Mouse (Mus musculus): ENCODE data around the gene Gm28374. TPM values are rescaled to one million over a fixed set of nuclear protein-coding genes. Genes with fewer than 3 reads are reported as not detected.

Gm28374 gene
- total RNA-seq (2023), result not detected

GRCm38 (mm10) chr19:6082156-6082555 lies at the start of gene Gm28374:
Gene Gm28374 (minus strand): TSS chr19:6082256.

GRCm38 (mm10) chr19:6127760-6128341 lies 45.8 kb upstream of the Gm28374 start, which contains the start of gene Snx15:
Gene Snx15 (minus strand): TSS chr19:6128304.

GRCm38 (mm10) chr19:6117986-6118676 lies 36.1 kb upstream of the Gm28374 start, which contains the start of gene Sac3d1:
Gene Sac3d1 (minus strand): TSS chr19:6118650.

GRCm38 (mm10) chr19:6105586-6105985 lies 23.5 kb upstream of the Gm28374 start, which contains the start of gene Naaladl1:
Gene Naaladl1 (plus strand): TSS chr19:6105782.

GRCm38 (mm10) chr19:6094119-6094518 lies 12.1 kb upstream of the Gm28374 start, which contains the start of gene AC131692.1:
Gene AC131692.1 (plus strand): TSS chr19:6094419.

GRCm38 (mm10) chr19:6084478-6085248 lies 2.6 kb upstream of the Gm28374 start, which contains the start of the genes Zfpl1 and Cdca5:
Gene Zfpl1 (minus strand): TSS chr19:6084956.
Gene Cdca5 (plus strand): TSS chr19:6084983.

GRCm38 (mm10) chr19:6079983-6080480 lies 2.0 kb downstream of the Gm28374 start, which contains the start of gene Tmem262:
Gene Tmem262 (plus strand): TSS chr19:6080033.

GRCm38 (mm10) chr19:6076564-6077393 lies 5.3 kb downstream of the Gm28374 start, which contains the start of gene Vps51:
Gene Vps51 (minus strand): TSS chr19:6077231.

GRCm38 (mm10) chr19:6067724-6068415 lies 14.2 kb downstream of the Gm28374 start, which contains the start of gene Tm7sf2:
Gene Tm7sf2 (minus strand): TSS chr19:6068373.

GRCm38 (mm10) chr19:6061021-6061533 lies 21.0 kb downstream of the Gm28374 start, which contains the start of gene Znhit2:
Gene Znhit2 (plus strand): TSS chr19:6061192.

GRCm38 (mm10) chr19:6057313-6058096 lies 24.6 kb downstream of the Gm28374 start, which contains the start of the genes Mrpl49 and Fau:
Gene Mrpl49 (minus strand): TSS chr19:6057785.
Gene Fau (plus strand): TSS chr19:6057844.

GRCm38 (mm10) chr19:6046294-6047153 lies 35.5 kb downstream of the Gm28374 start, which contains the start of gene Syvn1:
Gene Syvn1 (plus strand): TSS chr19:6046576.

Other genes with a start within 250 kb of the Gm28374 start
- 100 to 1,000 TPM; 177 to 193 TPM for gene Frmd8, start 207.0 kb downstream of the Gm28374 start, total RNA-seq (2023)
- 10 to 100 TPM; 22.3 to 23.2 TPM for gene Slc25a45, start 204.4 kb downstream of the Gm28374 start, total RNA-seq (2023)
- gene Tigd3, start 188.1 kb downstream of the Gm28374 start, total RNA-seq (2023), result 1 to 10 TPM; 4.9 to 6.1 TPM
- gene Dpf2, start 169.2 kb downstream of the Gm28374 start, total RNA-seq (2023), result 100 to 1,000 TPM; 147 to 183 TPM
- gene Cdc42ep2, start 157.4 kb downstream of the Gm28374 start, total RNA-seq (2023), result under 1 TPM in 1 of 2 experiments, not detected in 1; 0.52 TPM
- 10 to 100 TPM; 66.1 to 74.2 TPM for gene Pola2, start 118.1 kb downstream of the Gm28374 start, total RNA-seq (2023)
- gene Slc22a20, start 96.1 kb downstream of the Gm28374 start, total RNA-seq (2023), result not detected
- 100 to 1,000 TPM; 165 to 174 TPM for gene Capn1, start 66.4 kb downstream of the Gm28374 start, total RNA-seq (2023)
- gene Syvn1, start 35.7 kb downstream of the Gm28374 start, total RNA-seq (2023), result 10 to 100 TPM; 49.9 to 56.0 TPM
- gene Mrpl49, start 24.5 kb downstream of the Gm28374 start, total RNA-seq (2023), result 10 to 100 TPM; 21.7 to 31.5 TPM
- gene Fau, start 24.4 kb downstream of the Gm28374 start, total RNA-seq (2023), result 1,000 to 10,000 TPM; 3,055 to 3,156 TPM
- gene Znhit2, start 21.1 kb downstream of the Gm28374 start, total RNA-seq (2023), result 10 to 100 TPM; 16.1 to 20.1 TPM
- gene Tm7sf2, start 13.9 kb downstream of the Gm28374 start, total RNA-seq (2023), result 10 to 100 TPM; 18.7 to 20.5 TPM
- gene Vps51, start 5.0 kb downstream of the Gm28374 start, total RNA-seq (2023), result 100 to 1,000 TPM; 107 to 113 TPM
- gene Tmem262, start 2.2 kb downstream of the Gm28374 start, total RNA-seq (2023), result not detected
- gene Zfpl1, start 2.7 kb upstream of the Gm28374 start, total RNA-seq (2023), result 10 to 100 TPM; 56.5 to 63.3 TPM
- gene Cdca5, start 2.7 kb upstream of the Gm28374 start, total RNA-seq (2023), result 1 to 10 TPM; 1.7 to 3.6 TPM
- gene AC131692.1, start 12.2 kb upstream of the Gm28374 start, total RNA-seq (2023), result not detected
- not detected for gene Naaladl1, start 23.5 kb upstream of the Gm28374 start, total RNA-seq (2023)
- 10 to 100 TPM; 10.7 to 14.0 TPM for gene Sac3d1, start 36.4 kb upstream of the Gm28374 start, total RNA-seq (2023)
- gene Snx15, start 46.0 kb upstream of the Gm28374 start, total RNA-seq (2023), result 10 to 100 TPM; 33.6 to 39.4 TPM
- gene Batf2, start 58.7 kb upstream of the Gm28374 start, total RNA-seq (2023), result under 1 TPM in 1 of 2 experiments, not detected in 1; 0.95 TPM
- 10 to 100 TPM; 24.3 to 25.9 TPM for gene Arl2, start 59.3 kb upstream of the Gm28374 start, total RNA-seq (2023)
- gene Majin, start 102.1 kb upstream of the Gm28374 start, total RNA-seq (2023), result not detected
- gene Gpha2, start 144.1 kb upstream of the Gm28374 start, total RNA-seq (2023), result not detected
- 10 to 100 TPM; 20.3 to 31.1 TPM for gene Ppp2r5b, start 153.6 kb upstream of the Gm28374 start, total RNA-seq (2023)
- 100 to 1,000 TPM; 171 to 195 TPM for gene Atg2a, start 159.4 kb upstream of the Gm28374 start, total RNA-seq (2023)
- gene Ehd1, start 194.5 kb upstream of the Gm28374 start, total RNA-seq (2023), result 10 to 100 TPM; 40.0 to 48.7 TPM
- gene Cdc42bpg, start 224.2 kb upstream of the Gm28374 start, total RNA-seq (2023), result 1 to 10 TPM; 5.8 to 7.4 TPM